Mouse (Mus musculus): ENCODE measurements around the gene Slc4a2. TPM values are rescaled to one million over a fixed set of nuclear protein-coding genes. Genes with fewer than 3 reads are reported as not detected.
"Not testable (repeated sequence)": the region's sequence is repeated elsewhere in the genome, so short reads cannot be mapped to it uniquely, and the experiment has no call there.

Gene Slc4a2
- polyA plus RNA-seq, 1 experiment from 2014 or later = 29.0 TPM

DNA sequence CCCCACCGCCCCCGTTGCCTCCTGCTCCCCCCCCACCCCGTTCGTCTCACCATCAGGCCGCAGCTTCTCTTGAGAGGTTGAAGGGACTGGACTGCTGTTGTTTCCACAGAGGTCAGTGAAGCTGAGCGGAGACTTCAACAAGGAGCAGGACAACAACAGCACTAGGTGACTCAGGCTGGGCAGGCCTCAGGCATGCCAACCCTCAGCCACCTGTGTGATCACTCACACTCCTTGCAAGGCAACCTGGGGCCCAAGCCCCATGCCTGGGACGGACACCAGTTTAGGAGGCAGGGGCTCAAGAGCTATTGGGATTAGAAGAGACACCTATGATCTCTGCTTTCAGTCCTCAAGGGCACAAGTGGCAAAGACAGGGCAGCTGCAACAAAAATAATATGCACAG lies 31.8 kb upstream of the Slc4a2 start, which contains the start of gene Atg9b:
Gene Atg9b (minus strand): TSS at position 280 of the 400 bp plus-strand sequence.
- H3K4me1 ChIP-seq (ENCODE audit: control insufficient read depth, insufficient read depth, low read depth, low read length) = peaks cover 17% of the 10 kb centered on the region
- 84% methylated on average over 7 of the region's 7 CpGs for WGBS

DNA sequence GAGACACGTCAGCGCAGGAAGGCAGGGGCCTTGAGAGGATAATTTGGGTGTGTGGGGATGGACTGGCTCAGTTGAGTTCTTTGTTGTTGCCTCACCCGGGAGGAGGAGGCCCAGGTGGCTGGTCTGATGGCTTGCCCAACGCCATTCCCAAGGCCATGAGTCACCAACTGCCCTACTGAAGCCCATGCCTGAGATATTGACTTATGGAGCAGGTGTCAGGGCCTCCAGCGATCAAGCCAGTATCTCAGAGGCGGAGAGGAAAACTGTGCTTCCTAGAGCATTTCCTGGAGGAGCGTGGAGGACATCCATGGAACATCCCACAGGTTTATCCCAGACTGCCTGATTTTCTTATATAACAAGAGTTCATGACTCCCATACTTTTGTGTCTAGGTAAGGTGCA lies 30.9 kb upstream of the Slc4a2 start:
- H3K9me3 ChIP-seq (ENCODE audit: control insufficient read depth, low read length) = no peaks in the 10 kb centered on the region
- H3K36me3 ChIP-seq (ENCODE audit: control insufficient read depth, insufficient read depth, low read length) = no peaks in the 10 kb centered on the region
- WGBS = 75% methylated on average over 7 of the region's 7 CpGs

More for the DNA sequence above, 31.8 kb upstream of the Slc4a2 start, which contains the start of gene Atg9b:
- Histone ChIP-seq H3K27me3 (replicated peaks; ENCODE audit: control insufficient read depth, insufficient read depth, low read length) (peaks cover 6% of the 10 kb centered on the region), H3K27ac (ENCODE audit: low read depth, low read length) (no peak within 1 kb of the TSS), H3K9ac (ENCODE audit: low read depth, low read length) (no peak within 1 kb of the TSS), H3K9me3 (ENCODE audit: control insufficient read depth, low read length) (no peaks in the 10 kb centered on the region), H3K4me3 (ENCODE audit: low read length) (no peak within 1 kb of the TSS), H3K36me3 (ENCODE audit: control insufficient read depth, insufficient read depth, low read length) (no peaks in the 10 kb centered on the region), H3K4me2 (ENCODE audit: low read length) (no peak within 1 kb of the TSS)
- ATAC-seq = no peak

DNA sequence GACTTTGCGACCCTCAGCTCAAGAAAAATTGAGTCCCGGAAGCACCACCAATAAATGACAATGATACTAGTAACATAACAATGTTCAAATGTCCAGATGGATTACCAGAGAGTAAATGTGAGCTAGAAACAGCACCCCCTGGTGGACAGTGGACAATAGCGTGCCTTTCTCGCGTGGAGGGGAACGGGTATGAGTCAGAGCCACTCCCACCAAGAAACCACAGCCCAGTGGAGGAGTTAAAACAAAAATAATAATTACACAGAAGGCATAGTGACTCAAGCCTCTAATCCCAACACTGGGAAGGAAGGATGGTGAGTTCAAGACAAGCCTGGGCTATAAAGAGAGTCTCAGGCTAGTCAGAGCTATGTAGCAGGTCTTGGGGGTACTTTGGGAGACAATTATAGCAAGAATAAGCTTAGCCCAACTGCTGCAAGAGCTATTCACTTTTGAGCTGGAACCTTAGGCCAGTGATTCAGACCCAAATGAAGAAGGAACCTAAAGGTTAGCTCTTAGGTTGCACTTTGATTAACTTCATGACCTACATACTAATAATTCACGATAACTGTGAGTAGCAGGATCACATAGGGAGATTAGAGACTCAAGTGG lies 30.1 kb upstream of the Slc4a2 start, which contains the start of gene Abcb8:
Gene Abcb8 (plus strand): TSS at position 272 of the 606 bp plus-strand sequence.
- Histone ChIP-seq H3K4me1 (ENCODE audit: control insufficient read depth, insufficient read depth, low read depth, low read length) (peaks cover under 1% of the 10 kb centered on the region; the same call in 1 of the 2 replicates), H3K27ac (ENCODE audit: low read depth, low read length) (peak within 1 kb of the TSS; percentile 91), H3K27me3 (replicated peaks; ENCODE audit: control insufficient read depth, insufficient read depth, low read length) (peaks cover 6% of the 10 kb centered on the region), H3K9ac (ENCODE audit: low read depth, low read length) (peak within 1 kb of the TSS; percentile 71), H3K4me2 (ENCODE audit: low read length) (peak within 1 kb of the TSS; percentile 62), H3K4me3 (ENCODE audit: low read length) (peak within 1 kb of the TSS; percentile 66), H3K36me3 (ENCODE audit: control insufficient read depth, insufficient read depth, low read length) (no peaks in the 10 kb centered on the region), H3K9me3 (ENCODE audit: control insufficient read depth, low read length) (no peaks in the 10 kb centered on the region)
- 22% methylated on average over 7 of the region's 7 CpGs for WGBS
- no peak for ATAC-seq

More for the DNA sequence above, 30.9 kb upstream of the Slc4a2 start:
- Histone ChIP-seq H3K27me3 (replicated peaks; ENCODE audit: control insufficient read depth, insufficient read depth, low read length) (peaks cover 6% of the 10 kb centered on the region), H3K4me3 (ENCODE audit: low read length) (no peak overlapping the region), H3K4me1 (ENCODE audit: control insufficient read depth, insufficient read depth, low read depth, low read length) (peaks cover 8% of the 10 kb centered on the region), H3K27ac (ENCODE audit: low read depth, low read length) (no peak overlapping the region), H3K4me2 (ENCODE audit: low read length) (no peak overlapping the region), H3K9ac (ENCODE audit: low read depth, low read length) (no peak overlapping the region)
- ATAC-seq = no peak

DNA sequence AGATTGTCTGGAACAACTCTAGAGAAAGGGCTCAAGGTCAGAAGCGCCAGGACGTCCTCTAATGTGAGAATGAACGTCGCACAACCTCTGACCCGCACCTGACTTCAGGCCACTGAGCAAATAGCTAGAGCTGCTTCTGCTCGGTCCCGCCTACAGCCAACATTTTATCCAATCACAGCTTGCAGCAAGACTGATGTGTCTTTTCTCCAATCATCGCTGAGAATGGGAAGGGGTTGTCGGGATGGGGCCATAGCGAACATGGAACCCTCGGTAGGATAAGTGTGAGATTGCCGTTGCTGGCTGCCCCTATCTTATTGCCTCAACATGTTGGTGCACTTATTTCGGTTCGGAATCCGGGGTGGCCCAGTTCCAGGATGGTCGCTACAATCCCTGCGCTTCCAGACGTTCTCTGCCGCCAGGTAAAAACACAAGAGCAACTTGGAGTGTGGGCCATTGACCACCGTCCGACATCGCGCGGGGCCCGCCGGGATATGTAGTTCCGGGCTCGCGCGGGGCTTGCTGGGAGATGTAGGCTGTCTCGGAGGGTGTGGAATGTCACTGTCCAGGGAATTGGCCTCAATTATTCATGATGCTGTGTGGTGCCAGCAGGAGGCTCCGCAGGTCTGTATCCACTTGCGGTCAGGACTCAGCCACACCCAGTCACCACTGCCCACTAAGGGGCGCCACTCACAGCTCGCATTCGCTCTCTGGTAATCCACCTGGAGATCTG lies 29.3 kb upstream of the Slc4a2 start:
- Histone ChIP-seq H3K4me3 (ENCODE audit: low read length) (peak overlapping the region; percentile 66), H3K4me1 (ENCODE audit: control insufficient read depth, insufficient read depth, low read depth, low read length) (no peaks in the 10 kb centered on the region), H3K36me3 (ENCODE audit: control insufficient read depth, insufficient read depth, low read length) (no peaks in the 10 kb centered on the region), H3K9me3 (ENCODE audit: control insufficient read depth, low read length) (no peaks in the 10 kb centered on the region), H3K4me2 (ENCODE audit: low read length) (peak overlapping the region; percentile 62), H3K27ac (ENCODE audit: low read depth, low read length) (peak overlapping the region; percentile 91), H3K9ac (ENCODE audit: low read depth, low read length) (peak overlapping the region; percentile 71), H3K27me3 (replicated peaks; ENCODE audit: control insufficient read depth, insufficient read depth, low read length) (peaks cover 3% of the 10 kb centered on the region)
- WGBS = 1% methylated on average over 36 of the region's 36 CpGs
- ATAC-seq = peak; percentile 97

DNA sequence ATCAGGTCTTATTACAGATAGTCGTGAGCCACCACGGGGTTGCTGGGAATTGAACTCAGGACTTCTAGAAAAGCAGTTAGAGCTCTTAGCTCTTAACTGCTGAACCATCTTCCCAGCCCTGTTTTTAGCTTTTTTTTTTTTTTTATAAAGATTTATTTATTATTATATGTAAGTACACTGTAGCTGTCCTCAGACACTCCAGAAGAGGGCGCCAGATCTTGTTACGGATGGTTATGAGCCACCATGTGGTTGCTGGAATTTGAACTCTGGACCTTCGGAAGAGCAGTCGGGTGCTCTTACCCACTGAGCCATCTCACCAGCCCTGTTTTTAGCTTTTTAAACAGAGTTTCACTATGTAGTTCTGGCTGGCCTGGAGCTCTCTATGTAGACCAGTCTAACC lies 27.4 kb upstream of the Slc4a2 start:
- not testable (repeated sequence) for H3K36me3 ChIP-seq (ENCODE audit: control insufficient read depth, insufficient read depth, low read length)
- 90% methylated on average over 6 of the region's 6 CpGs for WGBS

DNA sequence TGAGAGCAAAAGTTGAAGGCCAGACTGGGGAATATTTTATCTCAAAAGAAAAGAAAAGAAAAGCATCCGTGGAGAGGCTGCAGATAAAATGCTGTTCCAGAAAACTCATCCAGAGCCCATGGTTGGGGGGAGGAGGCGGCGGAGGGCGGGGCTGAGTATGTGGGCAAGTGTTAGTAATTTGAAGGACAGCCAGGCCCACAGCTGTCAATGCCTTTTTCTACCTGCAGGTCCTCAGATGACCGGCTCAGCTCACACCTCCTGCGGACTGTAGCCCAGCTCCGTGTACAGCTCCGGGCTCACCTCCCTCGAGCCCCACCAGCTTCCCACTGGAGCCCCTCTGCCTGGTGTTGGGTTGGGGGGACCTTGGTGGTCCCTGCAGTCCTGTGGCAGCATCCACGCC lies 24.0 kb upstream of the Slc4a2 start:
- Histone ChIP-seq H3K9ac (ENCODE audit: low read depth, low read length) (no peak overlapping the region), H3K4me1 (ENCODE audit: control insufficient read depth, insufficient read depth, low read depth, low read length) (no peaks in the 10 kb centered on the region; the same call in 1 of the 2 replicates), H3K9me3 (ENCODE audit: control insufficient read depth, low read length) (no peaks in the 10 kb centered on the region), H3K4me3 (ENCODE audit: low read length) (no peak overlapping the region), H3K36me3 (ENCODE audit: control insufficient read depth, insufficient read depth, low read length) (peaks cover 4% of the 10 kb centered on the region), H3K27me3 (replicated peaks; ENCODE audit: control insufficient read depth, insufficient read depth, low read length) (no peaks in the 10 kb centered on the region), H3K4me2 (ENCODE audit: low read length) (no peak overlapping the region), H3K27ac (ENCODE audit: low read depth, low read length) (no peak overlapping the region)
- ATAC-seq = no peak
- 93% methylated on average over 10 of the region's 10 CpGs for WGBS

More for the DNA sequence above, 27.4 kb upstream of the Slc4a2 start:
- not testable (repeated sequence) for H3K9ac ChIP-seq (ENCODE audit: low read depth, low read length); H3K27ac ChIP-seq (ENCODE audit: low read depth, low read length); ATAC-seq; H3K9me3 ChIP-seq (ENCODE audit: control insufficient read depth, low read length); H3K4me2 ChIP-seq (ENCODE audit: low read length); H3K27me3 ChIP-seq (replicated peaks; ENCODE audit: control insufficient read depth, insufficient read depth, low read length); H3K4me1 ChIP-seq (ENCODE audit: control insufficient read depth, insufficient read depth, low read depth, low read length); H3K4me3 ChIP-seq (ENCODE audit: low read length)

DNA sequence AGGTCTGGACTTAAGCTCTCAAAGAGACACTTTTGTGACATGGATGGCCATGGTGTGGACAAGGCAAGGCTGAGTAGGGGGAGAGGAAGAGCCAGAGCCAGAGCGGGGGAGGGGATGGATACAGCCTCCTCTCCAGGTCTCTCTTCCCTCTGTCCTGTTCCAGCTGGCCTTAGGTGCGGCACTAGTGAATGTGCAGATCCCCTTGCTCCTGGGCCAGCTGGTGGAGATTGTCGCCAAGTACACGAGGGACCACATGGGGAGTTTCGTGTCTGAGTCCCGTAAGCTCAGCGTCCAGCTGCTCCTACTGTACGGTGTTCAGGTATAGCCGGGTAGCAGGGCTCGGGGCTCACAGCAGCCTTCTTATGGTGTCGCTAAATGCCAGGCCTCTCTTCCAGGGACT lies 23.3 kb upstream of the Slc4a2 start:
- no peak overlapping the region for H3K4me2 ChIP-seq (ENCODE audit: low read length)
- no peaks in the 10 kb centered on the region; the same call in 1 of the 2 replicates for H3K4me1 ChIP-seq (ENCODE audit: control insufficient read depth, insufficient read depth, low read depth, low read length)
- H3K27me3 ChIP-seq (replicated peaks; ENCODE audit: control insufficient read depth, insufficient read depth, low read length) = no peaks in the 10 kb centered on the region
- no peak overlapping the region for H3K9ac ChIP-seq (ENCODE audit: low read depth, low read length)
- peaks cover 4% of the 10 kb centered on the region for H3K36me3 ChIP-seq (ENCODE audit: control insufficient read depth, insufficient read depth, low read length)
- 82% methylated on average over 11 of the region's 11 CpGs for WGBS
- ATAC-seq = no peak
- no peak overlapping the region for H3K4me3 ChIP-seq (ENCODE audit: low read length)
- no peak overlapping the region for H3K27ac ChIP-seq (ENCODE audit: low read depth, low read length)
- no peaks in the 10 kb centered on the region for H3K9me3 ChIP-seq (ENCODE audit: control insufficient read depth, low read length)

DNA sequence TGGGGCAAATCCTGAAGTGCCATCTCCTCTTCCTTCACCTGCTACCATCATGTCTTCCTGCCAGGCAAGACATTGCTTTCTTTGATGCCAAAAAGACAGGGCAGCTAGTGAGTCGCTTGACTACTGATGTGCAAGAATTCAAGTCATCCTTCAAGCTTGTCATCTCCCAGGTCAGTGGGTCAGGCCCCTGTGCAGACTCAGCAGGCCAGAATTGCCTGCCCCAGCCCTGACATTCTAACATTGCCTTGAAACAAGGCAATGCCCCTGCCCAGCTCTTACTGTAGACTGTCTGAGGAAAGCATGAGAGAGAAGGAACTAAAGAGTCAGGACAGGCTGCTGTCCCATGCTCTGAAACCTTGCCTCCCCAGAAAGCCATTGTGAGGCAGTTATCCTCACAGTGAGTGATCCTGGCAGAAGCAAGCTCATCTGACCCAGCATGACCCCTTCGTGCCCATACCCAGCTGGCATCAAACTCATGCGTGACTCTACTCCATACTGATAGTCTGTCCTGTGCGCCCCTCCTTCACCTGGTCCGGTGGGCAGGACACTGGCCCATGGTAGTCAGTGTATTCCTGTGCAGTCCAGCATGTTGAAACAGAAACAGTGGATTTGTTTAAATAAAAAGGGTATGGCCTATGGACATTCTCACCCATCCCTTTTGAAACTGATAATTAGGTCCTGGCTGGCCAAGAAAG lies 22.6 kb upstream of the Slc4a2 start:
- H3K9ac ChIP-seq (ENCODE audit: low read depth, low read length) = no peak overlapping the region
- H3K4me1 ChIP-seq (ENCODE audit: control insufficient read depth, insufficient read depth, low read depth, low read length) = no peaks in the 10 kb centered on the region; the same call in 1 of the 2 replicates
- no peaks in the 10 kb centered on the region for H3K27me3 ChIP-seq (replicated peaks; ENCODE audit: control insufficient read depth, insufficient read depth, low read length)
- no peak for ATAC-seq
- peaks cover 4% of the 10 kb centered on the region for H3K36me3 ChIP-seq (ENCODE audit: control insufficient read depth, insufficient read depth, low read length)
- H3K9me3 ChIP-seq (ENCODE audit: control insufficient read depth, low read length) = no peaks in the 10 kb centered on the region
- no peak overlapping the region for H3K4me3 ChIP-seq (ENCODE audit: low read length)
- H3K4me2 ChIP-seq (ENCODE audit: low read length) = no peak overlapping the region
- 88% methylated on average over 5 of the region's 5 CpGs for WGBS
- no peak overlapping the region for H3K27ac ChIP-seq (ENCODE audit: low read depth, low read length)

DNA sequence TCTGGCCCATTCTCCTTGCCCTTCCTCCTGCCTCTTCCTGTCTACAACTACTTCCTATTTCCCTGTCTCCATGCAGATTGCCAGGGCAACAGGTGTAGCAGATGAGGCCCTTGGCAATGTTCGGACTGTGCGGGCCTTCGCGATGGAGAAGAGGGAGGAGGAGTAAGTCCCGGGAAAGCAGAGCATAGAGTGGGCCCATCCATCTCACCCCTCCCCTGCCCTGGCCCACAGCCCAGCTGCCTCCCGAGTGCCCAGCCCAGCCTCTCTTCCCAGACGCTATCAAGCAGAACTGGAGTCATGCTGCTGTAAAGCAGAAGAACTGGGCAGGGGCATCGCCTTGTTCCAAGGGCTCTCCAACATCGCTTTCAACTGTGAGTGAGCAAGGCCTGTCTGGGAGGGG lies 21.7 kb upstream of the Slc4a2 start:
- H3K27me3 ChIP-seq (replicated peaks; ENCODE audit: control insufficient read depth, insufficient read depth, low read length) = no peaks in the 10 kb centered on the region
- peak; percentile 70 for ATAC-seq
- WGBS = 51% methylated on average over 9 of the region's 9 CpGs
- H3K4me2 ChIP-seq (ENCODE audit: low read length) = no peak overlapping the region
- no peaks in the 10 kb centered on the region for H3K9me3 ChIP-seq (ENCODE audit: control insufficient read depth, low read length)
- no peak overlapping the region for H3K9ac ChIP-seq (ENCODE audit: low read depth, low read length)
- H3K4me3 ChIP-seq (ENCODE audit: low read length) = no peak overlapping the region
- H3K36me3 ChIP-seq (ENCODE audit: control insufficient read depth, insufficient read depth, low read length) = peaks cover 4% of the 10 kb centered on the region
- no peak overlapping the region for H3K27ac ChIP-seq (ENCODE audit: low read depth, low read length)
- H3K4me1 ChIP-seq (ENCODE audit: control insufficient read depth, insufficient read depth, low read depth, low read length) = no peaks in the 10 kb centered on the region; the same call in 1 of the 2 replicates

All from hindbrain, embryonic 16.5 days (tissue).